Mouse (Mus musculus) C2C12 (cell line): ENCODE results near the gene Wwox. TPM values are rescaled to one million over a fixed set of nuclear protein-coding genes. Genes with fewer than 3 reads are reported as not detected.

ENCODE experiments used
- H3K27me3 ChIP-seq: one replicate; pipeline ENCODE4 v1.6.1; 2011; ENCODE audit not compliant: control insufficient read depth, insufficient read depth, insufficient read length
- H3K36me3 ChIP-seq: one replicate; pipeline ENCODE4 v1.6.1; 2011; ENCODE audit not compliant: control insufficient read depth, insufficient read depth
- H3K4me3 ChIP-seq: one replicate; pipeline ENCODE4 v1.5.1; 2011; ENCODE audit warnings: mild to moderate bottlenecking, control low read depth; ENCODE audit not compliant: poor library complexity, insufficient read depth, severe bottlenecking
- H3K79me2 ChIP-seq: one replicate; pipeline ENCODE4 v1.6.1; 2011; ENCODE audit not compliant: control insufficient read depth, insufficient read depth
- H3K79me3 ChIP-seq: one replicate; pipeline ENCODE4 v1.6.1; 2011; ENCODE audit warnings: low read depth, control low read depth
- H3ac ChIP-seq: one replicate; pipeline ENCODE3; 2011; ENCODE audit warnings: low read depth; ENCODE audit not compliant: control insufficient read depth, insufficient read length
- CEBPB ChIP-seq: IDR thresholded peaks from one replicate; pipeline ENCODE4 v1.6.1; 2011; ENCODE audit warnings: low read depth, mild to moderate bottlenecking, control low read depth, moderate library complexity
- CTCF ChIP-seq: IDR thresholded peaks from one replicate; pipeline ENCODE4 v1.5.1; 2011; ENCODE audit not compliant: control insufficient read depth, insufficient read depth, insufficient read length
- FOSL1 ChIP-seq: IDR thresholded peaks from one replicate; pipeline ENCODE4 v1.8.0; 2011; ENCODE audit warnings: mild to moderate bottlenecking, low read length; ENCODE audit not compliant: poor library complexity, insufficient read depth, severe bottlenecking
- MAX ChIP-seq: IDR thresholded peaks from one replicate; pipeline ENCODE4 v1.6.1; 2011; ENCODE audit warnings: mild to moderate bottlenecking, control low read depth
- MYOD1 ChIP-seq: IDR thresholded peaks from one replicate; pipeline ENCODE4 v1.6.1; 2011; ENCODE audit warnings: low read depth; ENCODE audit not compliant: control insufficient read depth, insufficient read length
- MYOG ChIP-seq: IDR thresholded peaks from one replicate; pipeline ENCODE4 v1.6.1; 2011; ENCODE audit not compliant: control insufficient read depth, insufficient read length; ENCODE audit errors: extremely low read depth
- USF1 ChIP-seq: IDR thresholded peaks from one replicate; pipeline ENCODE4 v1.6.1; 2011; ENCODE audit warnings: low read depth, mild to moderate bottlenecking, control low read depth, moderate library complexity
- polyA plus RNA-seq: library from polyadenylated mRNA; unstranded; fragments of >200 nt; fragmentation: generic; extraction: Trizol; gene quantifications from one replicate; pipeline ENCODE4 v1.2.1, GENCODE M21; 2012; ENCODE audit warnings: missing spikeins

Wwox gene
- polyA plus RNA-seq, 1 experiment, result 3.7 TPM

DNA sequence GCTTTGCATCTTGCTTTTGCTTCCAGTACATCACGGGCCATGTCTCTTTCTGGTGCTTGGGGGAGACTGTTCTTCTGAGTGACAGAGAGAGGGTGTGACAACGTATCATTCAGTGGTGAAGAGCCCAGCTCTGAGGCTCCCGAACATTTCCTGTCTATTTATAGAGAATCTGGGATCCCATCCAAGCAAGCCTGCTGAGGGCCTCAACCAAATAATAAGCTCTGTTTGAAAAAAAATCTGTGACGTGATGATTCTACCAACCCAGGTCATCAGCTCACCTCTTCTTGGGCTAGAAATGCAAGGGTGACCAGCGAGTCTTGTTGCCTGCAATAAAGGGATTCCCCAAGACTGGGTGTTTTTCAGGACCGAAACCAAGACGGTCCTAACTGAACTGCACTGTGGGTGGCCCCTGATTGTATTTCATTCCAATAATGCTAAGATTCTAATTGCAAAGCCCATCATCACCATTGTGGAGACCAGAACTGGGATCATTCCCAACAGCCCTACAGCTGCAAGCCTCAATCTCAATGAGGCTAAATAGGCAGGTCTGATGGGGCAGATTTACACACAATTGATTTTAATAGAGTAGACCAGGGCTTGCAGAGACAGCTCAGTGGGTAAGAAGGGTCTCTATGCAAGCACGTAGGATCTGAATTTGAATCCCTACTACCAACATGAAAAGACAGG, 936.0 kb downstream of the Wwox start:
- Histone ChIP-seq H3K79me3 (no peaks in the 10 kb centered on the region), H3K4me3 (no peak overlapping the region), H3K36me3 (no peaks in the 10 kb centered on the region), H3ac (no peak overlapping the region), H3K79me2 (no peaks in the 10 kb centered on the region), H3K27me3 (no peaks in the 10 kb centered on the region)
- TF ChIP-seq USF1 (no peak), MYOG (no peak), CEBPB (no peak), MAX (no peak), CTCF (no peak)

DNA sequence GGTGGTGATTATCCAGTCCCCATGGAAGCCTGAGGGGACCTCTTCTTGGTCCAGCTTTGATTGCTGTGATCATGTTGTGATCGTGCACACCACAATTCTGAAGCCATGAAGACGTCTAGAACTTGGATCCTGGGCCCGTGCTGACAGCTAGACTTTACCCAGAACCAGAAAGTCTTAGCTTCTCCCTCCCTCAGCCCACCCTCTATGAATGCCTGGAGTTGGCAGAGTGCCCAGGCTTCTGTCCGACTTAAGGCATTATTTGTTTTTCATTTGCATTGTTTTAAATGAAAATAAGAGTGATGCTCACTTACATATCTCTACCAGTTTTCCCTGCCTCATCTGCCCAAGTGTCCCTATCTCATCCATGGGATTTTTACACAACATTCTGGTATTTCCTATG, 937.9 kb downstream of the Wwox start:
- no peaks in the 10 kb centered on the region for H3K36me3 ChIP-seq
- H3K4me3 ChIP-seq, result no peak overlapping the region
- no peaks in the 10 kb centered on the region for H3K27me3 ChIP-seq
- no peaks in the 10 kb centered on the region for H3K79me3 ChIP-seq
- no peak overlapping the region for H3ac ChIP-seq
- TF ChIP-seq FOSL1, result no peak
- H3K79me2 ChIP-seq, result no peaks in the 10 kb centered on the region

- Histone ChIP-seq H3K27me3 (no peaks in the 10 kb centered on the region), H3K4me3 (no peak overlapping the region), H3ac (no peak overlapping the region), H3K79me2 (no peaks in the 10 kb centered on the region), H3K79me3 (no peaks in the 10 kb centered on the region), H3K36me3 (no peaks in the 10 kb centered on the region)
- TF ChIP-seq FOSL1 (no peak), MYOG (no peak), USF1 (no peak), MYOD1 (no peak), CTCF (no peak), MAX (no peak), CEBPB (no peak)
Measured at GRCm38 (mm10) chr8:115380017-115380416, 940.6 kb downstream of the Wwox start.

- Histone ChIP-seq H3K79me2 (no peaks in the 10 kb centered on the region), H3K79me3 (no peaks in the 10 kb centered on the region), H3K4me3 (no peak overlapping the region), H3ac (no peak overlapping the region), H3K36me3 (no peaks in the 10 kb centered on the region), H3K27me3 (no peaks in the 10 kb centered on the region)
- TF ChIP-seq CEBPB, result no peak
- no peak for TF ChIP-seq MYOG
- no peak for TF ChIP-seq USF1
- TF ChIP-seq MAX, result no peak
- no peak for TF ChIP-seq MYOD1
- TF ChIP-seq CTCF, result no peak
- no peak for TF ChIP-seq FOSL1
Measured at GRCm38 (mm10) chr8:115390921-115391504, 951.6 kb downstream of the Wwox start.

DNA sequence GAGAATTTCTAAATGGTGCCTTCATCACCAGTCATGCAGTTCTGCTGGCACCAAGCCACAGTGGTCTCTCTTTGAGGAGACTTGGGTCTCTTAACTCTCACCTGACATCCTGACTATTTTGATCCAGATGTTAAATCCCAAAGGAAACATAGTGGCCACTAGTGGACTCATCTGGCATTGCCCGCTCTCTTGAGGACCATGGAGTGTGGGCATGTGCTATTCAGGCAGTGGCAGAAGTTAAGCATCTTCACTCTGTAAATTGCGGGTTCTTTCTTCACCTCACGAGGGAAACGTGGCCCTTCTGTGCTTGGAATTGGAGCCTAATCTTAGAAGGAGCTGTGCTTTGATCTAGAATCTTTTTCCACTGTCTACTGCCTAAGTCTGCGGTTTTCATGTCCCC, 956.4 kb downstream of the Wwox start:
- Histone ChIP-seq H3K79me3 (no peaks in the 10 kb centered on the region), H3ac (no peak overlapping the region), H3K79me2 (no peaks in the 10 kb centered on the region), H3K4me3 (no peak overlapping the region), H3K27me3 (no peaks in the 10 kb centered on the region), H3K36me3 (no peaks in the 10 kb centered on the region)
- TF ChIP-seq CTCF (no peak), MYOG (no peak), CEBPB (no peak), MAX (no peak), MYOD1 (no peak), USF1 (no peak), FOSL1 (no peak)

DNA sequence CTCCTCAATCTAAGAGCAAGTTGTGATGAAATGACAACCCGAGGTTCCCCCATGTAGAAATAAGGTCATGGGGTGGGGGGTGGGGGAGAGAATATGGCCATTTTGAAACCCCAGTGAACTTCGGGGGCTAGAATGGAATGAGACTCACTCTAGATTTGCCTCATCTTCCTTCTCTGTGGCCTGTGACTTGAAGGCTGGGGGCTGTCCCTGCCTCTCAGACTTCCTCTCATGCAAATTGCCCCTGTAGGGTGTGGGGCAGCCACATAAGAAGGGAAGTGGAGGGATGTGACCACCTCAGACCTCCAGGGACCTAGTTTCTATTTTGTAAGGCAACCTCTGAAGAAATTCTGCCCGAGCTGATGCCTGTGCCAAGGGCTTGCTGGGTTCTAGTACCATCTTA, 958.5 kb downstream of the Wwox start:
- no peak overlapping the region for H3K4me3 ChIP-seq
- H3K79me2 ChIP-seq, result no peaks in the 10 kb centered on the region
- H3K36me3 ChIP-seq, result no peaks in the 10 kb centered on the region
- no peaks in the 10 kb centered on the region for H3K79me3 ChIP-seq
- TF ChIP-seq MAX (no peak), MYOD1 (no peak), USF1 (no peak), MYOG (no peak), CTCF (no peak), CEBPB (no peak), FOSL1 (no peak)
- H3K27me3 ChIP-seq, result no peaks in the 10 kb centered on the region
- H3ac ChIP-seq, result no peak overlapping the region
